Mouse (Mus musculus): ENCODE data around the gene Olfr620. TPM values are rescaled to one million over a fixed set of nuclear protein-coding genes. Genes with fewer than 3 reads are reported as not detected.

Olfr620 gene
- not detected in 2 replicates for polyA plus RNA-seq (2014; fragmentation: Nextera tagmentation; extraction: Ambion mirVana)

DNA sequence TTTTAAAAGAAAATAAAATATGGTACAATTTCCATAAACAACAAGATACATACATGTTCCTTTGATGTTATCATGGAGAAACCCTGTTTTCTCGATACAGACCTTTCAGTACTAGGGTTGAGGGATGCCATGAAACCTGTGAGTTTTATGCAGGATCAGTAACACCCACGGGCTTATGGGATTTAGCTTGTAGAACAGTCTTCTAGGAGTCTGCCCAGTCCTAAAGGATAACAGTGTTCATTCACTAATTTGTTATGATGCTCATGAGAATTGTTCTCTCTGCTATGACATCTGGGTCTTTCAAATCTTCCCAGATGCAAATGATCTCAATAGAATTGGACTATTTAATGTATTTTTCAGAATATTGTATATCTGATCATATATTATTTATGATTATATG lies at the start of gene Olfr620:
TSS of gene Olfr620 (minus strand) at position 101 of the 400 bp plus-strand sequence.
- 77% methylated on average over 2 of the region's 2 CpGs for WGBS
- no peak within 1 kb of the TSS for H3K4me3 ChIP-seq (ENCODE audit: low read depth, low read length)
- H3K9ac ChIP-seq (ENCODE audit: low read length), result no peak within 1 kb of the TSS
- ATAC-seq (ENCODE audit: insufficient read depth, low FRiP score, low TSS enrichment) (no peak), DNase-seq (ENCODE audit: low spot score) (no peak)
- H3K36me3 ChIP-seq (ENCODE audit: control insufficient read depth, insufficient read depth, low read length), result no peaks in the 10 kb centered on the region
- no peak within 1 kb of the TSS for H3K27ac ChIP-seq (ENCODE audit: low read depth, low read length)
- no peaks in the 10 kb centered on the region for H3K9me3 ChIP-seq (ENCODE audit: control insufficient read depth, low read length)
- no peaks in the 10 kb centered on the region for H3K4me1 ChIP-seq (ENCODE audit: control insufficient read depth, insufficient read depth, low read length)
- H3K27me3 ChIP-seq (ENCODE audit: control insufficient read depth, insufficient read depth, low read length), result no peaks in the 10 kb centered on the region
- no peak within 1 kb of the TSS for H3K4me2 ChIP-seq (ENCODE audit: low read depth)

DNA sequence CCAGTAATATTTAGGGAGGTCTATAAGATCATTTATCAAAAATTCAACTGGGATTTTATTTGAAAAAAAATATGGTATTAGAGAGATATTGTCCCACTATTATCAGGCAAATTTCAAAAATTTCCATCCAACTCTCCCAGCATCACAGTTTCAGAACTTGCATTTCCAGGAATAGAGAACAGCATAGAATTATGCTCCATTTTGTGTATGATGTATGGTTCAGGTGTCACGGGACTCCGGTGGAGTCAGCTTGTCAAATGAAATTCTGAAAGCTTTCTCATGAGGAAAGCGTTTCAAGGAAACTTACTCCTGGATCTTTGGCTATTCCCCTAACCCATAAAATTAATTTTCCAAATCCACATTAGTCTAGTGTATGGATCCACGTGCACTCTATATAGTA lies 31.7 kb upstream of the Olfr620 start:
- no peaks in the 10 kb centered on the region for H3K36me3 ChIP-seq (ENCODE audit: control insufficient read depth, insufficient read depth, low read length)
- no peak overlapping the region for H3K4me3 ChIP-seq (ENCODE audit: low read depth, low read length)
- H3K9ac ChIP-seq (ENCODE audit: low read length), result no peak overlapping the region
- H3K9me3 ChIP-seq (ENCODE audit: control insufficient read depth, low read length), result no peaks in the 10 kb centered on the region
- H3K4me2 ChIP-seq (ENCODE audit: low read depth), result no peak overlapping the region
- H3K27me3 ChIP-seq (ENCODE audit: control insufficient read depth, insufficient read depth, low read length), result no peaks in the 10 kb centered on the region
- no peak overlapping the region for H3K27ac ChIP-seq (ENCODE audit: low read depth, low read length)
- DNase-seq (ENCODE audit: low spot score), result no peak
- WGBS, result 85% methylated on average over 4 of the region's 4 CpGs
- no peak for ATAC-seq (ENCODE audit: insufficient read depth, low FRiP score, low TSS enrichment)
- no peaks in the 10 kb centered on the region for H3K4me1 ChIP-seq (ENCODE audit: control insufficient read depth, insufficient read depth, low read length)

DNA sequence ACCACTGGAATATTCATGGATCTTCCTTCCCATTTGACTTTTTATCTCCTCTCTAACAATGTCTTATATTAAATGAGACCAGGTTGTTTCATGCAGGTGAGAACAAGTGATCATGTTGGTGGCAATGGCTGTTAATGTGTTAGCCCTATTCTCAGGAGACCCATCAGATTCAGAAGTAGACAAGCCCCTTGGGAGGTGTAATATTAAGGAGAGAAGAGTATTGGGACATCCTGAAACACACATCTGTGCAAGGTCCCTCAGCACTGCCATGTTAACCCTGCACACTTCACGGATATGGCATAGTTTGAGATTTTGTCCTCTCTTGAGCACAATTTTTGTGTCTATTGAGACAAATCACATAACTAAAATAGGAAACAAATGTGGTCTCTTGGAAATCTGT lies 30.3 kb upstream of the Olfr620 start, which contains the start of gene Olfr622:
TSS of gene Olfr622 (minus strand) at position 101 of the 400 bp plus-strand sequence.
- WGBS, result 61% methylated on average over 1 of the region's 1 CpGs
- Histone ChIP-seq H3K4me1 (ENCODE audit: control insufficient read depth, insufficient read depth, low read length) (no peaks in the 10 kb centered on the region), H3K9ac (ENCODE audit: low read length) (no peak within 1 kb of the TSS), H3K9me3 (ENCODE audit: control insufficient read depth, low read length) (no peaks in the 10 kb centered on the region), H3K4me3 (ENCODE audit: low read depth, low read length) (no peak within 1 kb of the TSS), H3K27ac (ENCODE audit: low read depth, low read length) (no peak within 1 kb of the TSS), H3K27me3 (ENCODE audit: control insufficient read depth, insufficient read depth, low read length) (no peaks in the 10 kb centered on the region), H3K36me3 (ENCODE audit: control insufficient read depth, insufficient read depth, low read length) (no peaks in the 10 kb centered on the region), H3K4me2 (ENCODE audit: low read depth) (no peak within 1 kb of the TSS)
- DNase-seq (ENCODE audit: low spot score) (no peak), ATAC-seq (ENCODE audit: insufficient read depth, low FRiP score, low TSS enrichment) (no peak)

DNA sequence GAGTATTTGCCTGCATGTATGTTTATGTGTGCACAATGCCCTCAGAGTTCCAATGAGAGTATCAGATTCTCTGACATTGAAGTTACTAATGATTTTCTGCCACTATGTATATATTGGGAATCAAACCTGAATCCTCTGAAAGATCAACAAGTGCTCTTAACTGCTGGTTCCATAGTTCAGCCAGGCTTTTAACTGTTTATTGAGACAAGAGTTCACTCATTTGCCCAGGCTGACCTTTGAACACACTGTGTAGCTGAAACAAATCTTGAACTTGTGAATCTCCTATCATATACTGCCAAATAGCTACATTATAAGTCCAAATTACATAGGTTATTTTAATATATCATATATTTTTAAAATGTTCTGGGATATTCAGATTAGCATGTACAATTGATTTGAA lies 24.5 kb upstream of the Olfr620 start:
- no peak overlapping the region for H3K9ac ChIP-seq (ENCODE audit: low read length)
- no peak overlapping the region for H3K4me2 ChIP-seq (ENCODE audit: low read depth)
- DNase-seq (ENCODE audit: low spot score), result no peak
- no peaks in the 10 kb centered on the region for H3K9me3 ChIP-seq (ENCODE audit: control insufficient read depth, low read length)
- H3K4me1 ChIP-seq (ENCODE audit: control insufficient read depth, insufficient read depth, low read length), result no peaks in the 10 kb centered on the region
- no peaks in the 10 kb centered on the region for H3K36me3 ChIP-seq (ENCODE audit: control insufficient read depth, insufficient read depth, low read length)
- H3K27ac ChIP-seq (ENCODE audit: low read depth, low read length), result no peak overlapping the region
- H3K4me3 ChIP-seq (ENCODE audit: low read depth, low read length), result no peak overlapping the region
- H3K27me3 ChIP-seq (ENCODE audit: control insufficient read depth, insufficient read depth, low read length), result no peaks in the 10 kb centered on the region
- ATAC-seq (ENCODE audit: insufficient read depth, low FRiP score, low TSS enrichment), result no peak

DNA sequence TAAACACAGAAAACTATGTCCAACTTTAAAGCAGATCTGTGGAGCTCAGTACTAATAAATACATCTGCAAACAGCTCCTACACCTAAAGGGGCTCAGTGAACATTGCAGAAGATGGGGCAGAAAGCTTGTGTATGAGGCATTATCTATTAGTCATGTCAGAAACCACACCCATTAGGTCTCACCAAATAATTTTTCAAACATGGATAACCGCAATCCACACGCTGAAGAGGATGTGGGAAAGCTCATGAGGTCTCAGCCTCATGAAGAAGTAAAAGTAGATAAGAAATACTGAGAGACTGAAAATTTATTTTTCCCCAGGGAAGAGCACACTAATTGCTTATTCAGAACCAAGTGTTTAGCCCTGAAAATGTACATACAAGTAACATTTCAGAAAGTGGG lies 4.9 kb downstream of the Olfr620 start:
- ATAC-seq (ENCODE audit: insufficient read depth, low FRiP score, low TSS enrichment) (no peak), DNase-seq (ENCODE audit: low spot score) (no peak)
- Histone ChIP-seq H3K27me3 (ENCODE audit: control insufficient read depth, insufficient read depth, low read length) (no peaks in the 10 kb centered on the region), H3K4me3 (ENCODE audit: low read depth, low read length) (no peak overlapping the region), H3K9ac (ENCODE audit: low read length) (no peak overlapping the region), H3K27ac (ENCODE audit: low read depth, low read length) (no peak overlapping the region), H3K9me3 (ENCODE audit: control insufficient read depth, low read length) (no peaks in the 10 kb centered on the region), H3K4me2 (ENCODE audit: low read depth) (no peak overlapping the region), H3K36me3 (ENCODE audit: control insufficient read depth, insufficient read depth, low read length) (no peaks in the 10 kb centered on the region), H3K4me1 (ENCODE audit: control insufficient read depth, insufficient read depth, low read length) (no peaks in the 10 kb centered on the region)
- WGBS, result 88% methylated on average over 2 of the region's 2 CpGs

DNA sequence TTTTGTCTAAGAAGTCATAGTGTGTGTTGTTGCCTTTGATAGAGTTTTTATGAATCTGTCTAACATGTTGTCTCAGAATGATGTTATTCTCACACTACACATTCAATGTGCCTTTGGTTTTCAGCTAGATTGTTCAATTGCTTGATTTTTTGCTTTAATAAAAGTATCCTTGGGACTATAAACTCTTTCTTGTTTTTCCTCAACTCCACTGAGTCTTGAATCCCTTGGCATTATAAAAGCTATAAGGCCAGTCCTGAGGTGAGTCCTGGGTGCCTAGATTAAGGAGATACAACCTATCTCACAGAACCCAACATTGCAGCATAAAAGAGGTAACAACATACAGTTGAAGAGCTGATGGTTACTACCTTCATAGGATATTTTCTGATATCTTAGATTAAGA lies 12.1 kb downstream of the Olfr620 start, which contains the start of gene Olfr619:
TSS of gene Olfr619 (plus strand) at position 301 of the 400 bp plus-strand sequence.
- Histone ChIP-seq H3K9ac (ENCODE audit: low read length) (no peak within 1 kb of the TSS), H3K27ac (ENCODE audit: low read depth, low read length) (no peak within 1 kb of the TSS), H3K4me2 (ENCODE audit: low read depth) (no peak within 1 kb of the TSS), H3K4me3 (ENCODE audit: low read depth, low read length) (no peak within 1 kb of the TSS), H3K27me3 (ENCODE audit: control insufficient read depth, insufficient read depth, low read length) (no peaks in the 10 kb centered on the region), H3K4me1 (ENCODE audit: control insufficient read depth, insufficient read depth, low read length) (no peaks in the 10 kb centered on the region), H3K36me3 (ENCODE audit: control insufficient read depth, insufficient read depth, low read length) (no peaks in the 10 kb centered on the region), H3K9me3 (ENCODE audit: control insufficient read depth, low read length) (no peaks in the 10 kb centered on the region)
- ATAC-seq (ENCODE audit: insufficient read depth, low FRiP score, low TSS enrichment) (no peak), DNase-seq (ENCODE audit: low spot score) (no peak)

DNA sequence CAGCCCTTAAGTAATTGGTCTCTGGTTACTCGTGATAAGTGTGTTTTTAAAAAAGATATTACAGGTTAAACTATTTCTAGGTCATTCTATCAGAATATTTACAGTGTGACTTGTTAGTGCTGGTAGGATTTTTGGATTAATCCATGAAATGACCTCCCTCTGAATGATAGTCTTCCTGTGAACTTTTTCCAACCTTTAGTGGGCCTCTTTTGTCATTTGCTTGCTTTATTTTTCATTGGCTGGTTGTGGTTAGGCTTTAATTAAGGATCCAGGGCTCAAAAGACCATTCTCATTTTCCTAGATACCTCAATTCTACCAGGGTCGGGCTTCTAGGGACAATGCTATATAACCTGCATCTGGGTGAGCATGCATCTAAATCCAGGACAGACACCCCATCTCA lies 22.5 kb downstream of the Olfr620 start, which contains the start of gene Olfr618:
TSS of gene Olfr618 (plus strand) at position 301 of the 400 bp plus-strand sequence.
- no peaks in the 10 kb centered on the region for H3K27me3 ChIP-seq (ENCODE audit: control insufficient read depth, insufficient read depth, low read length)
- ATAC-seq (ENCODE audit: insufficient read depth, low FRiP score, low TSS enrichment) (no peak), DNase-seq (ENCODE audit: low spot score) (no peak)
- H3K9me3 ChIP-seq (ENCODE audit: control insufficient read depth, low read length), result no peaks in the 10 kb centered on the region
- 71% methylated on average over 2 of the region's 2 CpGs for WGBS
- no peak within 1 kb of the TSS for H3K27ac ChIP-seq (ENCODE audit: low read depth, low read length)
- H3K4me2 ChIP-seq (ENCODE audit: low read depth), result no peak within 1 kb of the TSS
- H3K4me1 ChIP-seq (ENCODE audit: control insufficient read depth, insufficient read depth, low read length), result no peaks in the 10 kb centered on the region
- no peaks in the 10 kb centered on the region for H3K36me3 ChIP-seq (ENCODE audit: control insufficient read depth, insufficient read depth, low read length)
- H3K9ac ChIP-seq (ENCODE audit: low read length), result no peak within 1 kb of the TSS
- H3K4me3 ChIP-seq (ENCODE audit: low read depth, low read length), result no peak within 1 kb of the TSS

DNA sequence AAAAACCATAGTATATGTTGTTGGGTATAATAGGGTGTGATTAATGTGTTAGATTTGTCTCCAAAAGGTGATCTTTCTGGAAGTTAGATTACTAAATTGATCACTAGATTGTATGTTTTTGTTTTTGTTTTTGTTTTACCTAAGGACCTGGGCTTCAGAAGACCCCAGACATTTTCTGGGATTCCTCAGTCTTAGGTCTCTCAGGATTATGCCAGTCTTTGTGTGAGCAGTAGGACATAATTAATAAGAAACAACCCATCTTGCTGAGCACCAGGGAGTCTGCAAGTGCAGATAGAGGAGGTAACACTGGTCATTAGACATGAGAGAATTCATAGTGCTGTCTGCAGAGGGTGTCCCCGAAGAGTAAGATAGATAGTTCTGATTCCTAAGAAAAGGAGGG lies 39.6 kb downstream of the Olfr620 start, which contains the start of gene Olfr617:
TSS of gene Olfr617 (plus strand) at position 301 of the 400 bp plus-strand sequence.
- Histone ChIP-seq H3K4me3 (ENCODE audit: low read depth, low read length) (no peak within 1 kb of the TSS), H3K27ac (ENCODE audit: low read depth, low read length) (no peak within 1 kb of the TSS)
- 91% methylated on average over 1 of the region's 1 CpGs for WGBS

DNA sequence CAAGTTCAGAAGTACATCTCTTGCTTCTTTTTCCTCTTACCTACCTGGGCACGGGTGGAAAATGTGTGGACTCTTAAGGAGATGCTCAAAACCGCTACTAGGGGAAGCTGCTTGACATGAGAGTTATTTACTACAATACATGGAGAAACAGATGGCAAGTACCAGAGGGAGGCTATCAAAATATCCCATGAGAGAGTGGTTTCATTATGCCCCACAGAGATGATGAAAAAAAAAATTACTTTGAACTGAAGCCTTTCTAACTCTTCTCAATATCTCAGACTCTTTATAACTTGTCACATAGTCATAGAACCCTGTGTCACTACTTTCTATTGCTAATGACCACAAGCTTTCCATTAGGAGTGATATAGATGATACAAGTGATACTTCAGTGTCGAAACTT lies 43.3 kb downstream of the Olfr620 start, which contains the start of gene Olfr616:
TSS of gene Olfr616 (minus strand) at position 101 of the 400 bp plus-strand sequence.
- DNase-seq (ENCODE audit: low spot score) (no peak), ATAC-seq (ENCODE audit: insufficient read depth, low FRiP score, low TSS enrichment) (no peak)
- no peak within 1 kb of the TSS for H3K4me3 ChIP-seq (ENCODE audit: low read depth, low read length)
- H3K4me2 ChIP-seq (ENCODE audit: low read depth), result no peak within 1 kb of the TSS
- no peaks in the 10 kb centered on the region for H3K36me3 ChIP-seq (ENCODE audit: control insufficient read depth, insufficient read depth, low read length)
- H3K9ac ChIP-seq (ENCODE audit: low read length), result no peak within 1 kb of the TSS
- H3K27me3 ChIP-seq (ENCODE audit: control insufficient read depth, insufficient read depth, low read length), result no peaks in the 10 kb centered on the region
- H3K4me1 ChIP-seq (ENCODE audit: control insufficient read depth, insufficient read depth, low read length), result no peaks in the 10 kb centered on the region
- no peaks in the 10 kb centered on the region for H3K9me3 ChIP-seq (ENCODE audit: control insufficient read depth, low read length)
- H3K27ac ChIP-seq (ENCODE audit: low read depth, low read length), result no peak within 1 kb of the TSS
- 84% methylated on average over 3 of the region's 3 CpGs for WGBS

More for the DNA sequence above, 39.6 kb downstream of the Olfr620 start, which contains the start of gene Olfr617:
- ATAC-seq (ENCODE audit: insufficient read depth, low FRiP score, low TSS enrichment), result no peak
- Histone ChIP-seq H3K27me3 (ENCODE audit: control insufficient read depth, insufficient read depth, low read length) (no peaks in the 10 kb centered on the region), H3K4me1 (ENCODE audit: control insufficient read depth, insufficient read depth, low read length) (no peaks in the 10 kb centered on the region), H3K9ac (ENCODE audit: low read length) (no peak within 1 kb of the TSS), H3K4me2 (ENCODE audit: low read depth) (no peak within 1 kb of the TSS), H3K9me3 (ENCODE audit: control insufficient read depth, low read length) (no peaks in the 10 kb centered on the region), H3K36me3 (ENCODE audit: control insufficient read depth, insufficient read depth, low read length) (no peaks in the 10 kb centered on the region)
- no peak for DNase-seq (ENCODE audit: low spot score)
